Mouse (Mus musculus): Measurements from ENCODE around the gene Dync1i2.

Dync1i2 gene

DNA sequence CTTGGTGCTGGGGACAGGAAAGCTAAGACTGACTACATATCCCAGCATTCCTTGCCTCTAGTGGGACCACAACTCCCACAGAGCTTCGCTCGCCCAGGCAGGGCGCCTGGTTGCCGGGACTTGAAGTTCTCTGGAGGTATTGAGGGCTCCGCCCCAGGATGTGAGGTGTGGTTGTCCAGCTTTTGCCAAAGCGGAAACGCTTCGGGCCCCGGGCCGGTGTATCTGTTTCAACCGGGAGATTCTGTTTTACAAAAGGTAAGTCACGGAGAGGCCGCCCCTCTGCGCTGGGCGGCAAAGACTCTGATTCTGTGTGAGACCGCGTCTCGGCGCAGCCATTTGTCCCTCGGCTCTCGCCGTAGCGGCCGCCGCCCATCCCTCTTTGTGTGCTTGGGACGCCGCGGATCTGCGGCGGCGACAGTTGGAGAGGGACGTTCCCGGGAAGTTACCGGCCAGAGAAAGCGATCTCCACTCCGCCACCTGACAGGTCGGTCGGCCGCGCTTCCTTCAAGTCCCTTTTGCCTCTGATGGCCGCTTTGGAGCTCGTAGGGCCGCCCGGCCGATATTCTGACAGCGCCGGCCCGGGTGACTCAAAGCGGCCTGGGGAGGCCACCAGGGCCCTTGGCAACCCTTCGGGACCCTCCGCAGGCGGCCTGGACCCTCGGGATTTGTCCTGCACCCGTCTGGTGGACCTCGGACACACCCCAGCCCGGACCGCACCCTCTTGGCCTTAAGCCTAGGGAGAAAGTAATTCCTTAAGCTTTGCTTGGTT is at the start of gene Dync1i2:
Dync1i2 (plus strand) TSS at position 116 of the 769 bp plus-strand sequence.
- DNase-seq (ENCODE audit: low spot score) = peak; percentile 90

DNA sequence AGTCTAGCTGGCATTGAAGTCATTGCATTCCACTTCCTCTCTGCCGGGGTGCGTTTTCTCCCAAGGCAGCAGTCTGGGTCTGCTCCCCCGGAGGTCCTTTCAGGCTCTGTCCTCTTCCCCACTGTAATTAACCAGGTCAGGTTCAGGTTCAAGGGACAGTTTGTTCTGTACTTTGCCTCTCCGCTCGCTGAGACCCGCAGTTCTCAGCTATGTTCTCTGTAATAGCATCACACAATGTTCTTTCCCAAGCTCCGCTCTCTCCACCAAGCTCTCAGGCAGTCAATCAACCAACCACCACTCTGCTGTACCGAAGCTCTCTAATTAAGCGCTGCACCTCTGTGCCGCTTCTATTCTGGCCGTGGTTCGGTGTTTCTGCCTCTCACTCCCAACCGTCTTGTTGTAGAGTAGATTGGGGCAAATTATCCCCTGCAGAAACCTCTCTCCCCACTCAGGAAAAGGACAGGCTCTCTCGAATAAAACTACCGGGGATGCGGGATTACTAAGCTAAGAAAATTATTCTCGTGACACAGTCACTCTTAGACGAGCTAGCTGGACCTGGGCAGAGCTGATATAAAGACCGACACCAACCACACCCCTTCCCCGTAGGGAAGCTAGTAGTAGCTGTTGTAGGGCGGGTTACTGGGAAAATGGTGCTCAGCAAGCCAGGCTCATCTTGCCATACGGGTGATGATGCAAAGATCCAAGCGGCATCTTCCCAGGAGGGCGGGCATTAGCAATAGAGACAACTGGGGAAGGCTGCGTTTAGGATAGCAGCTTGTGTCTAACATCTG is 48.5 kb upstream of the Dync1i2 start:
- no peak for DNase-seq (ENCODE audit: low spot score)

GRCm38 (mm10) chr2:71167211-71167610 is 44.3 kb upstream of the Dync1i2 start:
- no peak for DNase-seq (ENCODE audit: low spot score)

DNA sequence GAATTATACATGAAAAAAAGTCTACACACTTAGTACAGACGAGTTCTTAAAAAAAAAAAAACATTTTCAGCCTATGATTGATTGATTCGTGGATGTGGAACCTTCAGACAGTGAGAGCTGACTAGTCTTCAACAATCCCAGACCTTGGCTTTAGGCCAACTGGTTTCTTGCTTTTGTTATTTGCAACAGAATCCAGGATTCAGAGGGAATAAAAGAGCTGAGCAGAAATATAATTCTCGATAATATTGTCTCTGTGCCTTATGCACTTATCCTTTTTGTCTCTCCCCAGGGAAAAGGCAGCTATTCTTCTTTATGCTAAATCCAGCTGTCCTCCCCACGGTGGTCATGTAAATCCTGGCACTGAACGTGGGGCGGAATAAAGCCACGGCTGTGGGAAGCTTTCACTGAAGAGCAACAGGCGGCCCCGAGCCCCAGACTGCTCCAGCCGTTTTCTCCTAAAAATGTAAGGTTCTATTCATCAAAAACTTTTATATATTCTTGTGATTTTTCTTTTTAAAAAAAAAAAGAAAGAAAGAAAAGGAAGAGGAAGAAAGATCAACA is 43.0 kb upstream of the Dync1i2 start:
- no peak for DNase-seq (ENCODE audit: low spot score)

GRCm38 (mm10) chr2:71173031-71173430 is 38.5 kb upstream of the Dync1i2 start:
- DNase-seq (ENCODE audit: low spot score) = no peak

GRCm38 (mm10) chr2:71176329-71177249 is 34.9 kb upstream of the Dync1i2 start:
- DNase-seq (ENCODE audit: low spot score) = no peak

DNA sequence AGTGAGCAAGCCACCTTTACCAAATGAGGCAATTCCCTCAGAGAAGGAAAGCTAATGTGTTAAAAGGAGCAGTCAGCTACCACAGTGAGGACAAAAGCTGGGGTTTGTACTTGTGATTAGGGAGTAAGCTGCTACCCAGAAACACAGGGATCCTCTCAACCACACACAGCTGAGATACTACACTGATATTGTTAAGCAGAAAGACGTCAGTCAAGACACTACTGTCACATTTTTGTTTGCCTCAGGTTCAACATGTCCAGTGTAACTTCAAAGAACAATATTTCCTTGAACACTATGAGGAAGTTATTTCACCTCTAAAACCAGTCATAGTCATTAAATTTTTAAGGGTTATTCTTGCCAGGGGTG is 34.3 kb upstream of the Dync1i2 start:
- no peak for DNase-seq (ENCODE audit: low spot score)

- no peak for DNase-seq (ENCODE audit: low spot score)
These were observed 33.7 kb upstream of the Dync1i2 start for GRCm38 (mm10) chr2:71177760-71178159.

GRCm38 (mm10) chr2:71179716-71180115 is 31.8 kb upstream of the Dync1i2 start:
- no peak for DNase-seq (ENCODE audit: low spot score)

DNA sequence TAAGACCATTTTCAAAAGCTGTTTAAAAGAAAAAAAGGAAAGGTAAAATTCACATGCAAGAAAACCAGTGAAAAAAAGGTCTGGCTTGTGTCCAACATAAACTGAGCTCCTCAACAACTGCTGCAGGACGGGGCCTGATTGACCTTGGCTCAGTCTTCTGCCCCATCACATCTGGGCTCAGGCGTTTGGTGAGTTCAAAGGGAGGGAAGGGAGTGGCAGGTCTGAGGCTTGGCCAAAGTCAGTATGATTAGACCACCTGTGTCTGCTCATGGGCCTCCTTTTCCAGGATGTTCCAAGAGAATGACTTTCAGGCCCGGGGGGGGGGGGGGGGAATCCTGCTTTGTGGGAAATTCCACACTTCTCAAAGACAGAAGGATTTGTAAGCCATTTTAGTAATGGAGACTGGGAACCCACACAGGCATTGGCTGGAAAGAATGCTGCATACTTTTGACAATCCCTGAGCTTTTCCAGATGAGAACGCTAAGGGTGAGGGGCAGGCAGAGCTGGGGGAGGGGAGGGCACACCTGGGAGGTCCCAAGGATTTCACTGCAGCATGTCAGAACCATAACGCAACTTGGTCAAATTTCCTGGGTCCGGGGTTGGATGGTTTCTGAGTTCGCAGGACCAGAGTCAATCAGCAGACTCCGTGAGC is 30.8 kb upstream of the Dync1i2 start:
- DNase-seq (ENCODE audit: low spot score) = no peak

- no peak for DNase-seq (ENCODE audit: low spot score)
These were observed 23.6 kb upstream of the Dync1i2 start for GRCm38 (mm10) chr2:71187950-71188349.

- DNase-seq (ENCODE audit: low spot score) = no peak
These were observed 22.6 kb upstream of the Dync1i2 start for GRCm38 (mm10) chr2:71188861-71189260.

DNA sequence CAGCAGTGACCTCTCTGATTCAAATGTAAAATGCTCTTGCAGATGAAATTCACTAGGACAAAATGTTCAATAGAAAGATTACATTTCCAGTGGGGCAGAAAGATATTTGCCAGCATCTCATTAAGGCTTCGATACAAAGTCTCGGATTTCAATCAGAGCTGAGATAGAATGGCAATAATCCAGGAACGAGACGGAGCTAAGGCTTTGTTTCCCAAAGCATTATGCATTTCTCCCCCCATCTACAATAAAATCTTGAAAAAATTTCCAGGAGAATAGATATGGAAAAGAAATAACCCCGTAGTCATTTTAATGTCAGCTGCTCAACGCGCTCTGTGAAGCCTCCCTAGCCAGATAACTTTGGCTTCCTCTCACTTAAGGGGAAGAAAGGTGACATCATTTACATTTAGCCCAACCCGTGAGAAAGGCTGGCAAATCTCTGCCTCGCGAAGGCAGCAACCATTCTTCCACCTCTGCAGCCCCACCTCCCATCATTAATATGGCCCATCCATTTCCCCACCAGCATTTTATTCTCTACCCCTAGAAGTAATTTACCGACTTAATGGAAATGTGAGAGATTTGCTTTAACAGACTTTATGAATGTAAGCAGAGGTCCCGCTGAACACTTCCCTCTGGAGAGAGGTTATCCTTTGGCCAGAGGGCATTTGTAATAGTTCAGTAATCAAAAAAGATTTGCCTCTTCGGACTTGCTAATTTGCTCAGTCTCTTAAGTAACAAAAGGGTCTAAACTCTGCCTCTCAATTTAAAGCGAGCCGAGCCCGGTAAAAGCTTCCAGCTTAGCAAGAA is 19.9 kb upstream of the Dync1i2 start:
- no peak for DNase-seq (ENCODE audit: low spot score)

DNA sequence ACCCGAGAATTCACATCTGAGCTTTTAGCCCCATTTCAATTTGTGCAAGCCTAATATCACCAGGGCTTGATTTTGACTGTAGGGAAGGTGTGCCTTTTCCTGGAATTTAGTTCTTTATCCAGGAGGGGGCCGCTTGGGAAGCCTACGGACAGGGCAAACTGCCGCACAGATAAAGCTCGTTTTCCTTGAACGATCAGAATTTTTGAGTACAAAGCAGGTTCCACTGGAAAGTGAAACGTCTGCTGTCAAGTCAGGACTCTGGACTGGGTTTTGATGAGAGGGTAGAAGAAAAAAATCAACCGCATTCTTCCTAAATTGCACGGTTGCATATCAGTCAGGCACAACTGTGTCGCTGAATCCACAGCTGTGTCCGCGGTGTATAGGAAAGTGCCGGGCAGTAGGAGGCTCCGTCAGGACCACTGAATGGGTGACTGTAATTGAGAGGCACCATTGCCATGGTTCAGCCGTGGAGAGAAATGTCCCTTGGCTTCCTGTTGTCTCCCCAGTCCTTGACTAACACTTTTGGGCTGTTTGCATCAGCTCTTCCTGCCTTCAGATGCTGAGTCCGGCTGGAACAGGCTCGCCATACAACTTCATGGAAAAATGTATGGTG is 19.2 kb upstream of the Dync1i2 start:
- no peak for DNase-seq (ENCODE audit: low spot score)

GRCm38 (mm10) chr2:71194137-71194960 is 17.2 kb upstream of the Dync1i2 start:
- no peak for DNase-seq (ENCODE audit: low spot score)

DNA sequence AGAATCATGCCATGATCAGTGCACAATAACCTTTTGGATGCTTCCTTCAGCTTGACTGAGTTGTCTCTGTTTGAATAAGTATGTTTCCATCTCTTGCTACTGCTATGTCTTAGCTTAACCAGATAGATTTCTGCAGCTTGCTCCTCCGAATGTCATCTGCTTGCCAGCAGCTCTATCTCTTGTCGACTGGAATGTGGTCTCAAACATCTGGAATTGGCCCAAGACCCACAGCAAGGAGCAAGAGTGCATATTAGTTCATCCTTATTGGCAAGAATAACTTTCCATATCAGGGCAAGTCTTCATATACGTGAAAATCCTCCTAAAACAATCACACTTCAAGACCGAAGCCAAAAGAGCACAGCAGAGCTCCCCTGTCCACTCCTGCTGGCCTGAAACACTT is 14.6 kb upstream of the Dync1i2 start:
- no peak for DNase-seq (ENCODE audit: low spot score)

DNA sequence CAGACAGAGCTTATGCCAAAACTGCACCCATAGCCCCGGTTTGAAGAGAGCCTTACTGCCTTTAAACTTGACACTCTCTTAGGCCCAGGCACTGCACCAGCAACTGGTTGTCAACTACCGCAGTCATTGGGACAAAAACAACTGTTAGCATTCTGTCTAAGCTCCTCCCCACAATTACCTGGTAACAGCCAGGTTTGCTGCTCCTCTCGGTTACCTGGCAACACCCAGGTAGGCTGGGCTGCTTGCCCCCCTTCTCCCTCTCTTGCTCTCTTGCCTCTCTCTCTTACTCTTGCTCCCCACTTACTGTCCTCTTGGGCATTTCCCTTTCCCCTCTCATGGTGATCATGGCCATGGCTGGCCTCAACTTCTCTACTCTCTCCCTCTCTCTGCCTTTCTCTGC is 12.6 kb upstream of the Dync1i2 start:
- no peak for DNase-seq (ENCODE audit: low spot score)

DNA sequence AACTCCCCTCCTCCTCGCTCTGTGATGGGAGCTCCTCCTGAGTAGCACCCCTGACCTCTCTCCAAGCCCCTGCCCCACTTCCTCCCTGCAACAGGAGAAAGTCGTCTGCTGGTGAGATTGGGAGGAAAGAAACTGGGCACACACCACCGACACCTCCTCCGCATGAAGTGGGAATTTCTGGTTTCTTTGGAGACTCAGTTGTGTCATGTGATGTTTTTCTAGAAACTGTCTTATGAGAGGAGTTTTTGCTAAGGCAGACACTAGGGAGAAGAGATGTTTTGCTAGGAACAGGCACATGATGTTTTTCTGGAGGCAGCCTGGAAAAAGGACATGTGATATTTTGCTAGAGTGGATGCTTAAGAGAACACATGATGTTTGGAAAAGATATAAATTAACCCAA is 11.0 kb upstream of the Dync1i2 start:
- no peak for DNase-seq (ENCODE audit: low spot score)

- no peak for DNase-seq (ENCODE audit: low spot score)
These were observed 9.6 kb upstream of the Dync1i2 start for GRCm38 (mm10) chr2:71201886-71202285.
